Mouse (Mus musculus): ENCODE measurements at regions not wholly inside any gene's neighbourhood (a gene's known extent, or its start where the extent isn't known, plus 50 kb on each side); places are given as distances from the start of the nearest gene placed in this dataset.
"Not testable (repeated sequence)": the region's sequence is repeated elsewhere in the genome, so short reads cannot be mapped to it uniquely, and the experiment has no call there.

DNA sequence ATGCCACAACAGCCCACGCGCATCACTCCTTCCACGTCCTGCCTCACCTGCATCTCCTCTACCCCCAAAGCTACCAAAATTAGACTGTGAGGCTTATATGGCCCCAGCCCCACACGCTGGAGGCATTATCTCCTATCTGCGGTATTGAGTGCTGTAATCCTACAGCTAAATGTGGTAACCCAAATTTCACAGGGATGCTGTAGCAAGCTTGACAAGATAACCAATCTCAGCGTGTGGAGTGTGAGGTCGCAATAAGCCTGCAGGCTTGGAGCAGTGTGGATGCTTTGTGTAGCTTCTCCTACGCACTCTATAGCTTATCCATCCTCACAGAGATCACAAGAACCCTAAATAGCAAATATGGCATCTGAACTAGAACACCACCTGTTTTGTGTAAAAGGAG lies 251.2 kb upstream of the Kcnh8 start:
- H3K4me3 ChIP-seq: no peak overlapping the region
- H3K4me1 ChIP-seq (replicated peaks): no peaks in the 10 kb centered on the region
- no peak for DNase-seq (ENCODE audit: low spot score)
- H3K27me3 ChIP-seq (ENCODE audit: insufficient read depth, poor library complexity, severe bottlenecking): no peaks in the 10 kb centered on the region
- H3K9me3 ChIP-seq: no peaks in the 10 kb centered on the region
- no peak overlapping the region for H3K27ac ChIP-seq
- no peaks in the 10 kb centered on the region for H3K36me3 ChIP-seq
- WGBS: 92% methylated on average over 8 of the region's 8 CpGs

DNA sequence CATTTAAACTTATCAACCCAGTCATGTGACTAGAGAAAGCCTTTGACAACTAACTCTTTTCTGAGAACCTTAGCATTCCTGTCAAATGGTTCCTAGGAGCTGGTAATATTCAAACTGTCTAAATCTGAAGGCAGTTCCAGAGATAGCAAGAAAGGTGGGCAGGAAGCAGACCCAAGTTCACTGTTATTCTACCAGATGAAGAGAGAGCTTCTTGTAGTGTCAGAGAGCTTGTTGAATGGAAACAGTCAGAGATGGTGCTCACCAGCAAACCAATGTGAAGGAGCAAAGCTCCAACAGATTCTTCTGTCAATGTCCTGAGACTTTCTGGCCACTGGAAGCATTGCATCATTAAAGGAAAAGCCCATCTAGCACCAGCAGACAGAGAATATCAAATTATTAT lies 251.8 kb upstream of the Kcnh8 start:
- no peaks in the 10 kb centered on the region for H3K36me3 ChIP-seq
- no peak overlapping the region for H3K27ac ChIP-seq
- H3K4me3 ChIP-seq: no peak overlapping the region
- H3K27me3 ChIP-seq (ENCODE audit: insufficient read depth, poor library complexity, severe bottlenecking): no peaks in the 10 kb centered on the region
- H3K4me1 ChIP-seq (replicated peaks): no peaks in the 10 kb centered on the region
- H3K9me3 ChIP-seq: no peaks in the 10 kb centered on the region
- no peak for DNase-seq (ENCODE audit: low spot score)

- WGBS: 87% methylated on average over 5 of the region's 5 CpGs
Observed at GRCm38 (mm10) chr17:52349872-52350271, 252.6 kb upstream of the Kcnh8 start.

GRCm38 (mm10) chr17:52348481-52349083 lies 253.9 kb upstream of the Kcnh8 start:
- Histone ChIP-seq H3K36me3 (no peaks in the 10 kb centered on the region), H3K4me3 (no peak overlapping the region), H3K27ac (no peak overlapping the region), H3K9me3 (no peaks in the 10 kb centered on the region), H3K4me1 (replicated peaks) (no peaks in the 10 kb centered on the region), H3K27me3 (ENCODE audit: insufficient read depth, poor library complexity, severe bottlenecking) (no peaks in the 10 kb centered on the region)
- WGBS: 76% methylated on average over 8 of the region's 8 CpGs
- no peak for DNase-seq (ENCODE audit: low spot score)

More at GRCm38 (mm10) chr17:52349872-52350271, 252.6 kb upstream of the Kcnh8 start:
- H3K9me3 ChIP-seq: no peaks in the 10 kb centered on the region
- H3K4me1 ChIP-seq (replicated peaks): no peaks in the 10 kb centered on the region
- no peak overlapping the region for H3K4me3 ChIP-seq
- H3K27ac ChIP-seq: no peak overlapping the region
- no peak for DNase-seq (ENCODE audit: low spot score)
- no peaks in the 10 kb centered on the region for H3K27me3 ChIP-seq (ENCODE audit: insufficient read depth, poor library complexity, severe bottlenecking)
- H3K36me3 ChIP-seq: no peaks in the 10 kb centered on the region

DNA sequence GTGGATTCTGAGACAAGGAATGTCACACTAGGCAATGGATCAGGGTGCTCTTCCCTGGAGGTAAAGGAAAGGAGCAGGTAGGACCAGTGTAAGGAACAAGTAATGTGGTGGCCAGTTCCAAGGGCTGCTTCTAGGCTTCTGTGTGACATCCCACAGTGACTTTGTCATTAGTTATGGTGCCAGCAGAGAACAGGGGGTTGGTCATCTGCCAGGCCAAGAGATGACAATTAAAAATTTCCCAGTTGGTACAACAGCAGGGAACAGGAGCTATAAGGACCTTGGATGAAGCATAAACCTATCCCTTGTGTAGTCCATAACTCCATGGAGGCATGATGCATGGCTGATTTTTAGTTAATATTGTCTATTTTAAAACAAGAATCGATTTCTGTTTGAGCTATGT lies 281.9 kb upstream of the Kcnh8 start:
- H3K4me1 ChIP-seq (replicated peaks): no peaks in the 10 kb centered on the region
- no peaks in the 10 kb centered on the region for H3K9me3 ChIP-seq
- H3K36me3 ChIP-seq: no peaks in the 10 kb centered on the region
- no peaks in the 10 kb centered on the region for H3K27me3 ChIP-seq (ENCODE audit: insufficient read depth, poor library complexity, severe bottlenecking)
- H3K4me3 ChIP-seq: no peak overlapping the region
- DNase-seq (ENCODE audit: low spot score): no peak
- WGBS: 69% methylated on average over 1 of the region's 1 CpGs
- no peak overlapping the region for H3K27ac ChIP-seq

- Histone ChIP-seq H3K27ac (no peak overlapping the region), H3K9me3 (no peaks in the 10 kb centered on the region), H3K36me3 (no peaks in the 10 kb centered on the region), H3K4me3 (no peak overlapping the region), H3K27me3 (ENCODE audit: insufficient read depth, poor library complexity, severe bottlenecking) (no peaks in the 10 kb centered on the region), H3K4me1 (replicated peaks) (no peaks in the 10 kb centered on the region)
- DNase-seq (ENCODE audit: low spot score): no peak
- WGBS: 93% methylated on average over 3 of the region's 3 CpGs
Observed at GRCm38 (mm10) chr17:52316976-52317375, 285.5 kb upstream of the Kcnh8 start.

- 89% methylated on average over 2 of the region's 2 CpGs for WGBS
- Histone ChIP-seq H3K27ac (no peak overlapping the region), H3K4me3 (no peak overlapping the region)
Observed at GRCm38 (mm10) chr17:52315879-52316278, 286.6 kb upstream of the Kcnh8 start.

GRCm38 (mm10) chr17:52315456-52315855 lies 287.1 kb upstream of the Kcnh8 start:
- not testable (repeated sequence) for H3K27ac ChIP-seq; H3K4me1 ChIP-seq (replicated peaks); H3K27me3 ChIP-seq (ENCODE audit: insufficient read depth, poor library complexity, severe bottlenecking); H3K9me3 ChIP-seq; H3K4me3 ChIP-seq; DNase-seq (ENCODE audit: low spot score); H3K36me3 ChIP-seq
- WGBS: 60% methylated on average over 2 of the region's 2 CpGs

More at GRCm38 (mm10) chr17:52315879-52316278, 286.6 kb upstream of the Kcnh8 start:
- no peak for DNase-seq (ENCODE audit: low spot score)
- Histone ChIP-seq H3K9me3 (no peaks in the 10 kb centered on the region), H3K27me3 (ENCODE audit: insufficient read depth, poor library complexity, severe bottlenecking) (no peaks in the 10 kb centered on the region), H3K36me3 (no peaks in the 10 kb centered on the region), H3K4me1 (replicated peaks) (no peaks in the 10 kb centered on the region)

- 92% methylated on average over 1 of the region's 1 CpGs for WGBS
- no peak for DNase-seq (ENCODE audit: low spot score)
- no peaks in the 10 kb centered on the region for H3K9me3 ChIP-seq
- H3K4me1 ChIP-seq (replicated peaks): no peaks in the 10 kb centered on the region
- H3K4me3 ChIP-seq: no peak overlapping the region
- no peaks in the 10 kb centered on the region for H3K27me3 ChIP-seq (ENCODE audit: insufficient read depth, poor library complexity, severe bottlenecking)
- no peak overlapping the region for H3K27ac ChIP-seq
- no peaks in the 10 kb centered on the region for H3K36me3 ChIP-seq
Observed at GRCm38 (mm10) chr17:52312043-52312442, 290.5 kb upstream of the Kcnh8 start.

- WGBS: 90% methylated on average over 5 of the region's 5 CpGs
- no peaks in the 10 kb centered on the region for H3K36me3 ChIP-seq
- no peak overlapping the region for H3K4me3 ChIP-seq
Observed at GRCm38 (mm10) chr17:52308789-52309188, 293.7 kb upstream of the Kcnh8 start.

DNA sequence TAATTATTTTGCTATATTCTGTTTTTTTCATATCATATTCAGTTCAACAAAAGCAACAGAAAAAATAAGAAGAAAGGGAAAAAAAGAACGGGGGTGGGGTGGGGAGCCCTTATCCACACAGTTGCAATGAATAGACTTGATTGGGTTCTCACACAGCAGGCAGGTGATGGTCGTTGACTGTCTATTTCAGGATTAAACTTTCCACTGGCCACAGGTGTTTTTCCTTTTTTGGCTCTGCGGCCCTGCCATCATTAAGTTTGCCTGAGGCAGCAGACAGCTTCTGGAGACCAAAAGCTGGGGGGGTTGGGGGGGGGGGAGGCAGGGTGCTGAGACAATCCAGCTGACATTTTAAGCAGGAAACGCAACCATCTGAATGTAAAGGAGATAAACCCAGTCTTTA lies 298.4 kb upstream of the Kcnh8 start:
- no peak overlapping the region for H3K4me3 ChIP-seq
- no peaks in the 10 kb centered on the region for H3K36me3 ChIP-seq
- 84% methylated on average over 4 of the region's 4 CpGs for WGBS
- H3K4me1 ChIP-seq (replicated peaks): 0 out of 2 replicates have a peak, but pooled peaks cover 3% of the 10 kb centered on the region
- H3K27me3 ChIP-seq (ENCODE audit: insufficient read depth, poor library complexity, severe bottlenecking): no peaks in the 10 kb centered on the region
- DNase-seq (ENCODE audit: low spot score): no peak
- no peaks in the 10 kb centered on the region for H3K9me3 ChIP-seq
- no peak overlapping the region for H3K27ac ChIP-seq

More at GRCm38 (mm10) chr17:52308789-52309188, 293.7 kb upstream of the Kcnh8 start:
- H3K4me1 ChIP-seq (replicated peaks): 0 out of 2 replicates have a peak, but pooled peaks cover 3% of the 10 kb centered on the region
- DNase-seq (ENCODE audit: low spot score): no peak
- no peaks in the 10 kb centered on the region for H3K9me3 ChIP-seq
- H3K27ac ChIP-seq: no peak overlapping the region
- no peaks in the 10 kb centered on the region for H3K27me3 ChIP-seq (ENCODE audit: insufficient read depth, poor library complexity, severe bottlenecking)

- Histone ChIP-seq H3K4me1 (replicated peaks) (0 out of 2 replicates have a peak, but pooled peaks cover 3% of the 10 kb centered on the region), H3K27ac (no peak overlapping the region), H3K36me3 (no peaks in the 10 kb centered on the region), H3K27me3 (ENCODE audit: insufficient read depth, poor library complexity, severe bottlenecking) (no peaks in the 10 kb centered on the region), H3K9me3 (no peaks in the 10 kb centered on the region), H3K4me3 (no peak overlapping the region)
- 93% methylated on average over 4 of the region's 4 CpGs for WGBS
- no peak for DNase-seq (ENCODE audit: low spot score)
Observed at GRCm38 (mm10) chr17:52303320-52303719, 299.2 kb upstream of the Kcnh8 start.

DNA sequence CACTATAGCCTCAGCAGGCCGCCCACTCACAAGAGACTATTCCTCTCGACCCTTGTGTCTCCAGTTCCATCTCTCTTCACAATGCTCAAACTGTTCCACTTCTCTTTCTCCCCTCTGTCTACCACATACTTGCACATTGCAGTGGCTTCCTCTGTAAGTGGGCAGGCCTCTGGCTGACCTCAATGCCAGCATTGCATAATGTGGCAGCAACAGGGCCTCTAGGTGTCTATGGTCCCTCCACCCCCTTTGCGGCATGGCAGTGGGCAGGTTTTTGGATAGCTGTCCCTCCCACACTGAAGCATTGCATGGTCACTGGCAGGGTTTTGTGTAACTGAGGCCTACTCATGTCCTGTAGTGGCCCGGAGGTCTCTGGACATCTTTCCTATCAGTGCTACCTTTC lies 302.7 kb upstream of the Kcnh8 start:
- Histone ChIP-seq H3K36me3 (no peaks in the 10 kb centered on the region), H3K27me3 (ENCODE audit: insufficient read depth, poor library complexity, severe bottlenecking) (no peaks in the 10 kb centered on the region), H3K4me1 (replicated peaks) (no peaks in the 10 kb centered on the region), H3K4me3 (no peak overlapping the region), H3K9me3 (no peaks in the 10 kb centered on the region), H3K27ac (no peak overlapping the region)
- no peak for DNase-seq (ENCODE audit: low spot score)
- 95% methylated on average over 4 of the region's 4 CpGs for WGBS

GRCm38 (mm10) chr17:52285392-52285791 lies 317.1 kb upstream of the Kcnh8 start:
- Histone ChIP-seq H3K4me1 (replicated peaks) (no peaks in the 10 kb centered on the region), H3K9me3 (no peaks in the 10 kb centered on the region), H3K27me3 (ENCODE audit: insufficient read depth, poor library complexity, severe bottlenecking) (no peaks in the 10 kb centered on the region), H3K4me3 (no peak overlapping the region), H3K36me3 (no peaks in the 10 kb centered on the region), H3K27ac (no peak overlapping the region)
- DNase-seq (ENCODE audit: low spot score): no peak
- WGBS: 89% methylated on average over 2 of the region's 2 CpGs

All from hindbrain, embryonic 10.5 days (tissue).